Mouse (Mus musculus): Measurements from ENCODE around the gene Abcc6. TPM values are rescaled to one million over a fixed set of nuclear protein-coding genes. Genes with fewer than 3 reads are reported as not detected.

Abcc6 gene
- 0.26 and 0.42 TPM in 2 replicates for polyA plus RNA-seq (2016; fragmentation: Nextera tagmentation; extraction: Ambion mirVana)

DNA sequence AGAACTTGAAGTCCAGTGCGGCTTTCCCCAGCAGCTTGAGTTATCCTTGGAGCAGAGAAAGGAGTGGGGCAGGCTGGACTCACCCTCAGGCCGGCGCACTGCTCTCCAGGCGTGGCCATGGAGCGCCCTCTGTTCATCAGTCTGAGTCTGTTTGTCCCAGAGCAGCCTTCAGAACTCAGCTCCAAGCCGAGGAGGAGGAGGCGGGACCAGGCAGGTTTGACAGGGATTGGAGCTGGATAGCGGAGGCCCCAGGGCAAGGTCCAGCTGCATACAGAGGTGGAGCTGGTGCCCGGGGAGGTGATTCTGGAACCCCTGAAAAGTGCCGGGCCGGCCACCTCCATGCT is at the start of gene Abcc6:
Gene Abcc6 (minus strand): TSS at position 158 of the 344 bp plus-strand sequence.
- Histone ChIP-seq H3K27ac (0 out of 2 replicates have a peak within 1 kb of the TSS, but pooled peaks have one; percentile 7), H3K9ac (replicated peaks) (peak within 1 kb of the TSS; percentile 37; the same call in 1 of the 2 replicates)

DNA sequence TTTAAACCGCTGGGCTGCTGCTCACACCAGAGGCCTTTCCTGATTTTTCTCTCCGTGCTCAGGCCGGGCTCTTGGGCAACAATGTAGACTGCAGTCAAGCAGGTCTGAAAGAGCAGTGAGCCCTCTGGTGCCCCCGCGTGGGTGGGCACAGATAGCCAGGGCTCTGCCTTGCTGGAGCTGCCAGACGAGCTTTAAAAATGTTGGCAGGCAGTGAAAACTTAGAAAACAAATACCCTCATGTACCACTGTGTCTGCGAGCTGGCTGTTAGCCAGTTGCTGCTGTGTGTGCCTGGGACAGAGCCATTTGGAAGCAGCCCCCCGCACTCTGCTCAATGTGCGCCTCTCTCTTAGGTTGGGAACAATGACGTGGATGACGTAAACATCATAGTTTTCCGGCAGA is 47.6 kb upstream of the Abcc6 start:
- H3K9ac ChIP-seq (replicated peaks) = no peak overlapping the region
- ATAC-seq (ENCODE audit: insufficient number of reproducible peaks, insufficient read depth, low FRiP score, low TSS enrichment, low read depth) = no peak

More for the DNA sequence above, at the start of gene Abcc6:
- H3K4me1 ChIP-seq (replicated peaks) = peaks cover 23% of the 10 kb centered on the region
- no peaks in the 10 kb centered on the region for H3K36me3 ChIP-seq
- H3K9me3 ChIP-seq = no peaks in the 10 kb centered on the region
- ATAC-seq (ENCODE audit: insufficient number of reproducible peaks, insufficient read depth, low FRiP score, low TSS enrichment, low read depth) = no peak
- 5% methylated on average over 11 of the region's 11 CpGs for WGBS
- H3K4me2 ChIP-seq = peak within 1 kb of the TSS; percentile 45
- 0 out of 2 replicates have a peak within 1 kb of the TSS, but pooled peaks have one; percentile 5 for H3K4me3 ChIP-seq (replicated peaks)
- no peaks in the 10 kb centered on the region for H3K27me3 ChIP-seq

DNA sequence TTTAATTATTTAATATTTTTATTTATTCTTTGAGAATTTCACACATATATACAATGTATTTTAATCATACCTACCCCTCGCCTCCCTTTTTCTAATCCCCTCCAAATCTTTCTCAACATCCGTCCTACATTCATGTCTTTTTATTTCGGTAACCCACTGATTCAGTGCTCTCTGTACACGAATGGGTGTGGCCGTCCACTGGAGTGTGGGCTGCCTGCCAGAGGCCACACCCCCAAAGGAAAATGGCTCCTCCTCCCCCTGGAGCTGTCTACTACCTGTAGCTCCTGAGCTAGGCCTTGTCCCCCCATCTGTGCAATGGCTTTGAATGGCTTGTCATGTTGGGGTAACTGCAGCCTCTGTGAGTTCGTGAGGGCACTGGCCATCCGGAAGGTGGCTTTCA is 46.7 kb upstream of the Abcc6 start:
- Histone ChIP-seq H3K4me1 (replicated peaks) (no peaks in the 10 kb centered on the region), H3K36me3 (peaks cover 94% of the 10 kb centered on the region), H3K9ac (replicated peaks) (no peak overlapping the region), H3K9me3 (no peaks in the 10 kb centered on the region), H3K4me2 (no peak overlapping the region), H3K27ac (no peak overlapping the region), H3K27me3 (no peaks in the 10 kb centered on the region), H3K4me3 (replicated peaks) (no peak overlapping the region)
- 87% methylated on average over 7 of the region's 7 CpGs for WGBS
- no peak for ATAC-seq (ENCODE audit: insufficient number of reproducible peaks, insufficient read depth, low FRiP score, low TSS enrichment, low read depth)

More for the DNA sequence above, 47.6 kb upstream of the Abcc6 start:
- no peaks in the 10 kb centered on the region for H3K9me3 ChIP-seq
- H3K27ac ChIP-seq = no peak overlapping the region
- H3K4me3 ChIP-seq (replicated peaks) = no peak overlapping the region
- H3K27me3 ChIP-seq = no peaks in the 10 kb centered on the region
- 89% methylated on average over 12 of the region's 12 CpGs for WGBS
- H3K36me3 ChIP-seq = peaks cover 94% of the 10 kb centered on the region
- H3K4me1 ChIP-seq (replicated peaks) = no peaks in the 10 kb centered on the region
- H3K4me2 ChIP-seq = no peak overlapping the region

DNA sequence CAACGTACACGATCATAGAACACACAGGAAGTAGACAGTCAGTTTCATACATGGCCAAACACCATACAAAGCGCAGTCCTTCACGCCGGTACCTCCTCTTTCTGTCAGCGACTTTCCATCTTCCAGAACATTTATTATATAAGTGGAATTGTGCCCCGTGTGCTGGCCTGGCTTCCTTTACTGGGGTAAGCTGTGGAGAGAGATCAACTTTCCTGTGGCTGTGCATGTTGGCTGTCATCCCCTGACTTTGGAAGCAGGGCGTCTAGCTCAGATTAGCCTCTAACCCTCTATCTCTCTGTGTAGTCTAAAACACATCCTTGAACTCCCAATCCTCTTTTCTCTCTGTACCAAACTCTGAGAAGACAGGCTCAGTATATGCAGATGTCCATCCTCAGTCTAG is 38.7 kb upstream of the Abcc6 start:
- H3K9ac ChIP-seq (replicated peaks) = no peak overlapping the region
- no peak overlapping the region for H3K4me3 ChIP-seq (replicated peaks)
- H3K4me2 ChIP-seq = no peak overlapping the region
- H3K36me3 ChIP-seq = peaks cover 96% of the 10 kb centered on the region
- no peak for ATAC-seq (ENCODE audit: insufficient number of reproducible peaks, insufficient read depth, low FRiP score, low TSS enrichment, low read depth)
- H3K27ac ChIP-seq = no peak overlapping the region
- 92% methylated on average over 8 of the region's 8 CpGs for WGBS
- H3K4me1 ChIP-seq (replicated peaks) = no peaks in the 10 kb centered on the region
- H3K27me3 ChIP-seq = no peaks in the 10 kb centered on the region
- no peaks in the 10 kb centered on the region for H3K9me3 ChIP-seq

DNA sequence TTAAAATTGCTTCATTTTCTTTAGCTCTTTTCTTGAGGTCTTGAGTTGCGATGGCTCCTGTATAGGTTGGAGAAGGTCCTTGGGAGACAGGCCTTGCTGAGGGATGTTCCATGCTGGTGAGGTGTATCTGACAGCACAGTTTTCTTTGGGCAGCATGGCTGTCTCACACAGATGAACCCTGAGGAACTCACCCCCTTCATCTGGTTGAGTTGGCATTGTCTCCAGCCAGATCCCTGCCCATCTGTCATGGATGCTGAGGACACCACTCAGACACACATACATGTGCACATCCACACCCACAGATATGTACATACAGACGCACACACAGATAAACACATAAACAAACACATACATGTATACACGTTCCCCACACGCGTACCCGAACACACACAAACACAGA is 33.2 kb upstream of the Abcc6 start:
- no peak overlapping the region for H3K27ac ChIP-seq
- 97% methylated on average over 6 of the region's 6 CpGs for WGBS

DNA sequence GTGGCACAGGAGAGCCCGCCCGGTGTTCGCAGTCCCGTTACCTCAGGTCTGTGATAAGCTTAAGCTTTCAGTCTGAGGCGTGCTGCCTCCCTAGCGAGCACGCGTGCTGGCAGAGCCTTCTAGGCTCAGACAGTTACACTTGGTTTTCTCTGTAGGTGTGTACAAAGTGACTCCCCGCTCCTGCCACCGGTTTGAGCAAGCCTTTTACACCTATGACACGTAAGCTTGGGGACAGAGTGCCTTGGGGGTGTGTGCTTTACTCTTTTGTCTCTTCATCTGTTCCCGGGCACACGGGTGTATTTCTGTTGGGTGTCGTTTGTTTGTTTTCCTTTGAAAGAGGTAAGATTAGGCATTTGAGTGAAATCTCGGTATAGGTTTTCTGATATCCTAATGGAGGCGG is 31.5 kb upstream of the Abcc6 start:
- Histone ChIP-seq H3K4me2 (no peak overlapping the region), H3K4me1 (replicated peaks) (no peaks in the 10 kb centered on the region), H3K27me3 (no peaks in the 10 kb centered on the region), H3K9ac (replicated peaks) (no peak overlapping the region), H3K36me3 (peaks cover 96% of the 10 kb centered on the region), H3K27ac (no peak overlapping the region), H3K4me3 (replicated peaks) (no peak overlapping the region), H3K9me3 (no peaks in the 10 kb centered on the region)
- 97% methylated on average over 16 of the region's 16 CpGs for WGBS
- ATAC-seq (ENCODE audit: insufficient number of reproducible peaks, insufficient read depth, low FRiP score, low TSS enrichment, low read depth) = no peak

More for the DNA sequence above, 33.2 kb upstream of the Abcc6 start:
- peaks cover 96% of the 10 kb centered on the region for H3K36me3 ChIP-seq
- no peaks in the 10 kb centered on the region for H3K4me1 ChIP-seq (replicated peaks)
- H3K27me3 ChIP-seq = no peaks in the 10 kb centered on the region
- no peaks in the 10 kb centered on the region for H3K9me3 ChIP-seq
- H3K4me2 ChIP-seq = no peak overlapping the region
- no peak overlapping the region for H3K4me3 ChIP-seq (replicated peaks)
- H3K9ac ChIP-seq (replicated peaks) = no peak overlapping the region
- no peak for ATAC-seq (ENCODE audit: insufficient number of reproducible peaks, insufficient read depth, low FRiP score, low TSS enrichment, low read depth)

DNA sequence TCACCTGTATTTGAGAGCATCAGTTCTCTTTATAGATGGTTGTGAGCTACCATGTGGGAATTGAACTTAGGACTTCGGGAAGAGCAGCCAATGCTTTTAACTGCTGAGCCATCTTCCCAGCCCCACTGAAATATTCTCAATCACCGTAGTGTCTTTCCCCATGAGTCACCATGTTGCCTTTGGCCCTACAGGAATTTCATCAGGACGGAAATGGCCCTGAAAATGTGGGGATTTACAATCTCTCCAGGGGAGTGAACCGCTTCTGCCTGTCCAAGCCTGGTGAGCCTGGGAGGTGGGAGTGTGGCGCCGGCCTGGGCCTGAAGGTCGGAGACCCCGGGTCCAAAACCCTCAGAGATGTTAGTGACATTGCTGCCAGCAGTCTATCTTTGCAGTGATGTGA is 30.6 kb upstream of the Abcc6 start:
- WGBS = 91% methylated on average over 8 of the region's 8 CpGs
- no peaks in the 10 kb centered on the region for H3K4me1 ChIP-seq (replicated peaks)
- no peak overlapping the region for H3K27ac ChIP-seq
- no peaks in the 10 kb centered on the region for H3K9me3 ChIP-seq
- H3K4me3 ChIP-seq (replicated peaks) = no peak overlapping the region
- ATAC-seq (ENCODE audit: insufficient number of reproducible peaks, insufficient read depth, low FRiP score, low TSS enrichment, low read depth) = no peak
- no peaks in the 10 kb centered on the region for H3K27me3 ChIP-seq
- peaks cover 97% of the 10 kb centered on the region for H3K36me3 ChIP-seq
- no peak overlapping the region for H3K4me2 ChIP-seq
- H3K9ac ChIP-seq (replicated peaks) = no peak overlapping the region

DNA sequence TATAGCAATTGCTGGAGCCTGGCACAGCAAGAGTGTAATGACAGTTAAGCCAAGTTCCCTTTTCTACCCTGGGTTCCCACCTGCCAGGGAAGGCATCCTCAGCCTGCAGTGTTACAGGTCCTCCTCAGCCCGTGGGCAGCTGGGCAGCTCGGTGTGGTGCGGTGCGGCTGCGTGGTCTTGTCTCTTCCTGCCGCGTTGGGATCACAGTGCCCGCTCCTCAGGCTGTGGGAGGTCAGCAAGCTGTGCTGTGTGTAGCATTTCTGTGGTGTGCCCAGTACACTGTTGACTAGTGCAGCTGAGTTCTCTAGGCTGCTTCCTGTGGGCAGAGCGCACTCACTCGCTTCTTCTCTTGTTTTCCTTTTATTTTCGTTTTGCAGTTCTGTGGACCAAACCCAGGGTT is 28.8 kb upstream of the Abcc6 start:
- no peak for ATAC-seq (ENCODE audit: insufficient number of reproducible peaks, insufficient read depth, low FRiP score, low TSS enrichment, low read depth)
- 92% methylated on average over 11 of the region's 11 CpGs for WGBS
- Histone ChIP-seq H3K27ac (no peak overlapping the region), H3K4me1 (replicated peaks) (no peaks in the 10 kb centered on the region), H3K36me3 (peaks cover 99% of the 10 kb centered on the region), H3K4me2 (no peak overlapping the region), H3K9ac (replicated peaks) (no peak overlapping the region), H3K4me3 (replicated peaks) (no peak overlapping the region), H3K27me3 (no peaks in the 10 kb centered on the region), H3K9me3 (no peaks in the 10 kb centered on the region)

DNA sequence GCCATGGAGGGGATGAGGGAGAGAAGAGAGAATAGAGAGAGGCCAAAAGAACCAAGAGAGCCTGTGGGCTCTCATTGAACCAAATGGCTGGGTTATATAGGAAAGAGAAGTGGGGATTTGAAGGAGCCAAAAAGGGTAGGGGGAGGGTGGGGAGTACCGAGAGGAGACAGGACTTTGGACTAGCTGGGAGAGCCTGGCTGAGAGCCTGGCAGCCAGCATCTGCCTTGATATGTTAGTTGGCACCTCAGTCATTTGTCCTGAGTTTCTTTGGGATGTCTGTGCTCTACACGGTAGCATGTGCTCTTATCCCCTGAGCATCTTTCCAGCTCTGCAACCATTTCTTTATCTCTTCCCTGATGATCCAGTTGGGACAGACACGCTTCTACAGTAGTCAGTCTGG is 23.5 kb upstream of the Abcc6 start:
- H3K9ac ChIP-seq (replicated peaks) = no peak overlapping the region
- no peak overlapping the region for H3K4me3 ChIP-seq (replicated peaks)
- peaks cover 87% of the 10 kb centered on the region for H3K36me3 ChIP-seq
- H3K4me1 ChIP-seq (replicated peaks) = no peaks in the 10 kb centered on the region
- no peaks in the 10 kb centered on the region for H3K27me3 ChIP-seq
- no peaks in the 10 kb centered on the region for H3K9me3 ChIP-seq
- no peak overlapping the region for H3K27ac ChIP-seq
- ATAC-seq (ENCODE audit: insufficient number of reproducible peaks, insufficient read depth, low FRiP score, low TSS enrichment, low read depth) = no peak
- H3K4me2 ChIP-seq = no peak overlapping the region
- 93% methylated on average over 3 of the region's 3 CpGs for WGBS

DNA sequence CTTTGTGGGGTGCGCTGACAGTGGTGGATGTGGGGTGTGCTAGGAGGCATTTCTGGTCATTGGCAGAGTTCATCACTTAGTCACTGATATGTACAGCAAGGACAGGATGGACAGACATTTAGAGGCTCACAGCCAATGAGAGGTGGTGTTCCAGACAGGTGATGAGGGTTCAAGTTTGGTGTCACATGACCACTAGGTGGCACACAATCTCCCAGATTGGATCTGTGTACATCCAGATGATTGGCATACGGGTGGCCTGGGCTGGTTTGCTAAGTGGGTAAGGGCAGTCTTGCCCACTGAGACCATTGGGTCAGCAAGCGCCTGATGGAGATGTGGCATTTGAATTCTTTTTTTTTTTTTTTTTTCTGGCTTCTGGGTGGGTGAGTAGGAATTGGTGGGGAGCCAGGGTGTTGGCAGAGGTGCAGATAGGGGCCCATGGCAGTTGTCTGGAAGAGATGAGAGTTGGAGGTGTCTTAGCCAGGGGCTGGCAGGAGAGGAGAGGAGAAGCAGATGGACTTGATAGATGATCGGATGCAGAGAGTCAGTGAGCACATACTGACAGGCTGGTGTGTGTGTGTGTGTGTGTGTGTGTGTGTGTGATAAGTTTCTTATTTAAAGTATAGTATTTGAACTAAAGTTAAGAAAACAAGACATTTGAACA is 22.2 kb upstream of the Abcc6 start:
- Histone ChIP-seq H3K4me2 (no peak overlapping the region), H3K9me3 (no peaks in the 10 kb centered on the region), H3K27ac (no peak overlapping the region), H3K27me3 (no peaks in the 10 kb centered on the region), H3K4me1 (replicated peaks) (no peaks in the 10 kb centered on the region), H3K4me3 (replicated peaks) (no peak overlapping the region), H3K36me3 (peaks cover 84% of the 10 kb centered on the region), H3K9ac (replicated peaks) (no peak overlapping the region)
- no peak for ATAC-seq (ENCODE audit: insufficient number of reproducible peaks, insufficient read depth, low FRiP score, low TSS enrichment, low read depth)
- 91% methylated on average over 4 of the region's 4 CpGs for WGBS

DNA sequence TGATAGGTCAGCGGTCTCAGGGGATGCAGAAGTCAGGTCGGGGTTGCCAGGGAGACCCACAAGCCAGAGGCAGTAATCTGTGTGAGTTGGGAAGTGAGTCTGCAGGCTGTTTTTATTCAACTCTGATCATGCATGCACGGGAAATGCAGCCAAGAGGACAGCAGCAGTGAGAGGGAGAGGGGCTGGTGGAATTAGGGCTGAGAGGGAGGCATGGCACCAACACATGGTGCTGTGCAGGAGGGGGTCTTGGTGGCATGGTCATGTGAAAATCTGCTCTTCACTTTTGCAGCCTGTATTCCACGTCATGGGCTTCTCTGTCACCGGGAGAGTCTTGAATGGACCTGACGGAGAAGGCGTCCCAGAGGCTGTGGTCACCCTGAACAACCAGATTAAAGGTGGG is 19.9 kb upstream of the Abcc6 start:
- Histone ChIP-seq H3K4me3 (replicated peaks) (no peak overlapping the region), H3K36me3 (peaks cover 81% of the 10 kb centered on the region), H3K9ac (replicated peaks) (no peak overlapping the region), H3K27me3 (no peaks in the 10 kb centered on the region), H3K9me3 (no peaks in the 10 kb centered on the region), H3K4me1 (replicated peaks) (no peaks in the 10 kb centered on the region), H3K4me2 (no peak overlapping the region), H3K27ac (no peak overlapping the region)
- ATAC-seq (ENCODE audit: insufficient number of reproducible peaks, insufficient read depth, low FRiP score, low TSS enrichment, low read depth) = no peak
- 91% methylated on average over 7 of the region's 7 CpGs for WGBS
